Mouse (Mus musculus): ENCODE data around the gene Spef1. TPM values are rescaled to one million over a fixed set of nuclear protein-coding genes. Genes with fewer than 3 reads are reported as not detected.

Spef1 gene
- polyA plus RNA-seq, 1 experiment from 2014 or later, result 1.3 TPM

GRCm38 (mm10) chr2:131196606-131197316 lies 9.7 kb upstream of the Spef1 start:
- Histone ChIP-seq H3K36me3 (ENCODE audit: control insufficient read depth, insufficient read depth, low read length) (peaks cover 13% of the 10 kb centered on the region), H3K4me1 (replicated peaks; ENCODE audit: control insufficient read depth, insufficient read depth, low read length) (no peaks in the 10 kb centered on the region), H3K4me3 (ENCODE audit: low read depth, low read length) (no peak overlapping the region), H3K4me2 (no peak overlapping the region), H3K27me3 (replicated peaks; ENCODE audit: control insufficient read depth, insufficient read depth, low read length) (no peaks in the 10 kb centered on the region), H3K9me3 (ENCODE audit: control insufficient read depth, low read length) (no peaks in the 10 kb centered on the region), H3K9ac (ENCODE audit: low read depth, low read length) (no peak overlapping the region), H3K27ac (ENCODE audit: low read depth, low read length) (no peak overlapping the region)
- DNase-seq (ENCODE audit: low spot score) (no peak), ATAC-seq (replicated peaks; ENCODE audit: low FRiP score) (no peak)
- WGBS, result 83% methylated on average over 16 of the region's 16 CpGs

GRCm38 (mm10) chr2:131191005-131191390 lies 3.9 kb upstream of the Spef1 start:
- no peak overlapping the region for H3K27ac ChIP-seq (ENCODE audit: low read depth, low read length)
- WGBS, result 73% methylated on average over 7 of the region's 7 CpGs
- H3K4me3 ChIP-seq (ENCODE audit: low read depth, low read length), result no peak overlapping the region
- no peaks in the 10 kb centered on the region for H3K27me3 ChIP-seq (replicated peaks; ENCODE audit: control insufficient read depth, insufficient read depth, low read length)
- no peaks in the 10 kb centered on the region for H3K9me3 ChIP-seq (ENCODE audit: control insufficient read depth, low read length)
- H3K4me2 ChIP-seq, result no peak overlapping the region
- peaks cover 40% of the 10 kb centered on the region for H3K4me1 ChIP-seq (replicated peaks; ENCODE audit: control insufficient read depth, insufficient read depth, low read length)
- no peak overlapping the region for H3K9ac ChIP-seq (ENCODE audit: low read depth, low read length)
- DNase-seq (ENCODE audit: low spot score) (no peak), ATAC-seq (replicated peaks; ENCODE audit: low FRiP score) (no peak)
- peaks cover 18% of the 10 kb centered on the region for H3K36me3 ChIP-seq (ENCODE audit: control insufficient read depth, insufficient read depth, low read length)

DNA sequence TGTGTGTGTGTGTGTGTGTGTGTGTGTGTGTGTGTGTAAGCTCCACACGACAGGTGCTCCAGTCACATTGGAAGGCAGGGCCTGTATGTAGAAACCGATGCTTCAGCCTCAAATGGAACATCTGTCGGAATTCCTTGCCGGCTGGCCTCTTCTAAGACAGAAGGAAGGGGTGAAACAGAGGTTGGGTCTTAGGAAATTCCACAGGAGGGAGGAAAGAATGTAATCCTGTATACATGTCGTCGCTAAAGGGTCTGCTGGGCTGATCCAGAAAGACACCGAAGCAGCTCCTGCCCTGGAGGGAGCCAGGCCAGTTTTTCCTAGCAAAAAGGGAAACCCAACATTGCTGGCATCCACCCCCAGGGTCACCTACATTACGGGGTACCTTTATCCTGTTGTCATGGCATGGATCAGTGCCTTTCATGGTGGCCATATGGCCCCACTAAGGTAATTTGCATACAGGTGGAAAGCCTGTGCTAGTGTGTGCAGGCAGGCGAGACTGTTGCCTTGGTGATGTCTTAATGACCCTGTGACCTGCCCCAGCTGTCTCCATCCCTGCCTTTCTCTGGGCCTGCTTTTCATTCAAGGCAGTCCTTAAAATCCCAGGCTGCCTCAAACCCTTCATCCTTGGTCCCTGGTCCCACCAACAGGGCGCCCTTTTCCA lies 3.4 kb upstream of the Spef1 start:
- ATAC-seq (replicated peaks; ENCODE audit: low FRiP score) (no peak), DNase-seq (ENCODE audit: low spot score) (no peak)
- H3K4me2 ChIP-seq, result peak overlapping the region; percentile 82
- H3K36me3 ChIP-seq (ENCODE audit: control insufficient read depth, insufficient read depth, low read length), result peaks cover 18% of the 10 kb centered on the region
- no peak overlapping the region for H3K4me3 ChIP-seq (ENCODE audit: low read depth, low read length)
- H3K27ac ChIP-seq (ENCODE audit: low read depth, low read length), result peak overlapping the region; percentile 54; the same call in 1 of the 2 replicates
- no peaks in the 10 kb centered on the region; the same call in 1 of the 2 replicates for H3K27me3 ChIP-seq (replicated peaks; ENCODE audit: control insufficient read depth, insufficient read depth, low read length)
- peaks cover 41% of the 10 kb centered on the region for H3K4me1 ChIP-seq (replicated peaks; ENCODE audit: control insufficient read depth, insufficient read depth, low read length)
- H3K9ac ChIP-seq (ENCODE audit: low read depth, low read length), result 0 out of 2 replicates have a peak overlapping the region, but pooled peaks have one; percentile 32
- no peaks in the 10 kb centered on the region for H3K9me3 ChIP-seq (ENCODE audit: control insufficient read depth, low read length)
- WGBS, result 58% methylated on average over 10 of the region's 10 CpGs

DNA sequence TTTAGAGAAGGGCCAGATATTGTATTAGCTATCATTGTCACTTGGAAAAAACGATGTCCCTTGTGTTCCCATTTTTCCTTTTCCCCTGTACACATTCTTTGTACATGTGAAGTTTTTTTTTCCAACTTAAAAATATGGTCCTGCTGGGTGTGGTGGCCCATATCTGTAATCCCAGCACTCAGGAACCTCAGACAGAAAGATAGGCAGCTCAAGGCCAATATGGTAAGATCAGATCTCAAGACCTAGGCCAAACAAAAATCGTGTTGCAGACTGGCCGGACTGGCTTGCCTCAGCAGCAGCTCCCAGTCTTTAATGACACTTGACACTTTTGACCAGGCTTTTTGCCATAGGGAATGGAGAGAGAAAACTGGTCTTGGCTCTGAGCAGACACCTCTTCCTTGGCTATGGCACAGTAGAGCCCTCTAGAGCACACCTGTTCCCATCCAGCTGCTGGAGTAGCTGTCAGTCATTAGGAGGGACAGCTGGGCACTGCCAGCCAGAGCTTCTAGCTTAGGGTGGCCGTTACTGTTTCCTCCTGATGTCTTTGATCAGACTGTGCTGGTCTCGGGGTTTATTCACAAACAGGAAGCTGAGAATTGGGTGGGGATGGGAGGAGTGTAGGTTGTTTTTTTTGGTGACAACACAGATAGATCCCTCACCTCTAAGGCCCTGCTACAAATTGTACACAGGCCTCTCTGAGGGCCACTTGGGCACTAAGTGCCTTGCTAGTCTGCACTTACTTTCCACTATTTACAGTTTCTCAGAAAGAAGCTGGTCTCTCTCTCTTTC lies 2.6 kb upstream of the Spef1 start:
- Histone ChIP-seq H3K9ac (ENCODE audit: low read depth, low read length) (peak overlapping the region; percentile 41; the same call in 1 of the 2 replicates), H3K36me3 (ENCODE audit: control insufficient read depth, insufficient read depth, low read length) (peaks cover 18% of the 10 kb centered on the region)
- 31% methylated on average over 5 of the region's 5 CpGs for WGBS

GRCm38 (mm10) chr2:131188311-131188710 lies 1.2 kb upstream of the Spef1 start:
- DNase-seq (ENCODE audit: low spot score) (no peak), ATAC-seq (replicated peaks; ENCODE audit: low FRiP score) (no peak)
- Histone ChIP-seq H3K4me2 (peak overlapping the region; percentile 82), H3K9ac (ENCODE audit: low read depth, low read length) (peak overlapping the region; percentile 77; the same call in 1 of the 2 replicates), H3K27me3 (replicated peaks; ENCODE audit: control insufficient read depth, insufficient read depth, low read length) (no peaks in the 10 kb centered on the region; the same call in 1 of the 2 replicates), H3K27ac (ENCODE audit: low read depth, low read length) (no peak overlapping the region; the same call in 1 of the 2 replicates), H3K9me3 (ENCODE audit: control insufficient read depth, low read length) (no peaks in the 10 kb centered on the region), H3K4me1 (replicated peaks; ENCODE audit: control insufficient read depth, insufficient read depth, low read length) (peaks cover 41% of the 10 kb centered on the region), H3K4me3 (ENCODE audit: low read depth, low read length) (peak overlapping the region; percentile 76), H3K36me3 (ENCODE audit: control insufficient read depth, insufficient read depth, low read length) (peaks cover 14% of the 10 kb centered on the region)
- 78% methylated on average over 5 of the region's 5 CpGs for WGBS

More for the DNA sequence above, 2.6 kb upstream of the Spef1 start:
- peak; percentile 56 for ATAC-seq (replicated peaks; ENCODE audit: low FRiP score)
- peak overlapping the region; percentile 54 for H3K27ac ChIP-seq (ENCODE audit: low read depth, low read length)
- no peaks in the 10 kb centered on the region; the same call in 1 of the 2 replicates for H3K27me3 ChIP-seq (replicated peaks; ENCODE audit: control insufficient read depth, insufficient read depth, low read length)
- H3K9me3 ChIP-seq (ENCODE audit: control insufficient read depth, low read length), result no peaks in the 10 kb centered on the region
- peaks cover 41% of the 10 kb centered on the region for H3K4me1 ChIP-seq (replicated peaks; ENCODE audit: control insufficient read depth, insufficient read depth, low read length)
- H3K4me3 ChIP-seq (ENCODE audit: low read depth, low read length), result peak overlapping the region; percentile 33
- DNase-seq (ENCODE audit: low spot score), result no peak
- peak overlapping the region; percentile 82 for H3K4me2 ChIP-seq

DNA sequence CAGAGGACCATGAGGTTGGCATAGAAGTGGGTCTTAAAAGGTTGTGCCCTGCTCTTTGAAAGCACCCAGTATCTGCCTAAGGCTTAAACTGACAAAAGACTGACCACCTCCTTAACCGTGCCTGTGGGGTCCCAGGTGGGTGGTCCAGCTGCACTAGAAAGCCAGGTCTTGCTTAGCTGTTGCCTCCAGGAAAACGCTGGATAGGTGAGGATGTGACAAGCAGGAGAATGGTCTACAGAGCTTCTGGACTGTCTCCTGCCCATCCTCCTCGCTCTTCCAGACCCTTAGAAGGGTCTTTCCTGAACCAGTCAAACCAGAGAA lies 480 bp upstream of the Spef1 start:
- DNase-seq (ENCODE audit: low spot score) (no peak), ATAC-seq (replicated peaks; ENCODE audit: low FRiP score) (no peak)
- Histone ChIP-seq H3K9me3 (ENCODE audit: control insufficient read depth, low read length) (no peaks in the 10 kb centered on the region), H3K36me3 (ENCODE audit: control insufficient read depth, insufficient read depth, low read length) (peaks cover 8% of the 10 kb centered on the region), H3K27me3 (replicated peaks; ENCODE audit: control insufficient read depth, insufficient read depth, low read length) (no peaks in the 10 kb centered on the region; the same call in 1 of the 2 replicates), H3K27ac (ENCODE audit: low read depth, low read length) (peak overlapping the region; percentile 71), H3K4me1 (replicated peaks; ENCODE audit: control insufficient read depth, insufficient read depth, low read length) (peaks cover 41% of the 10 kb centered on the region), H3K9ac (ENCODE audit: low read depth, low read length) (peak overlapping the region; percentile 77), H3K4me2 (peak overlapping the region; percentile 82), H3K4me3 (ENCODE audit: low read depth, low read length) (peak overlapping the region; percentile 76)
- 39% methylated on average over 3 of the region's 3 CpGs for WGBS

DNA sequence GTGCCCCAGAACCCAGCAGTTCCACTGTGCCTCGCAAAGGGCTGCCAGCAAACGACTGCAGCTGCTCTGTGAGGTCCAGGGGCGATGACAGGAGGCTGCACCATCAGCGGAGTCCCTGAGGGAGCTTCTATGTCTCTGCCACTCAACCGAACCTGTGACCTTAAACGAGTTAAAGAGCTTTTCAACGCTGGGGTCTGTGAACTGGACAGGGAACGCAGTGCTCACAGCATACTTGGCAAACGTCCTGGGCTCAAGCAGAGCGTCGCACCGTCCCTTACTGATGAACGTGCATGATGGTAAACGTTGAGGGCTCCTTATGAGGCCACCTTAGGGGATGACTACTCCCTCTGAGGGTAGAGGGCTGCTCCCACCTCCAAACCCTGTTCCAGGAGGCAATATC lies 739 bp downstream of the Spef1 start:
- Histone ChIP-seq H3K9ac (ENCODE audit: low read depth, low read length) (peak overlapping the region; percentile 63), H3K4me1 (replicated peaks; ENCODE audit: control insufficient read depth, insufficient read depth, low read length) (peaks cover 41% of the 10 kb centered on the region), H3K4me3 (ENCODE audit: low read depth, low read length) (peak overlapping the region; percentile 76), H3K27me3 (replicated peaks; ENCODE audit: control insufficient read depth, insufficient read depth, low read length) (no peaks in the 10 kb centered on the region; the same call in 1 of the 2 replicates), H3K4me2 (peak overlapping the region; percentile 82), H3K27ac (ENCODE audit: low read depth, low read length) (0 out of 2 replicates have a peak overlapping the region, but pooled peaks have one; percentile 13), H3K9me3 (ENCODE audit: control insufficient read depth, low read length) (no peaks in the 10 kb centered on the region), H3K36me3 (ENCODE audit: control insufficient read depth, insufficient read depth, low read length) (peaks cover 4% of the 10 kb centered on the region)
- WGBS, result 2% methylated on average over 14 of the region's 14 CpGs
- no peak for DNase-seq (ENCODE audit: low spot score)
- peak; percentile 57 for ATAC-seq (replicated peaks; ENCODE audit: low FRiP score)

DNA sequence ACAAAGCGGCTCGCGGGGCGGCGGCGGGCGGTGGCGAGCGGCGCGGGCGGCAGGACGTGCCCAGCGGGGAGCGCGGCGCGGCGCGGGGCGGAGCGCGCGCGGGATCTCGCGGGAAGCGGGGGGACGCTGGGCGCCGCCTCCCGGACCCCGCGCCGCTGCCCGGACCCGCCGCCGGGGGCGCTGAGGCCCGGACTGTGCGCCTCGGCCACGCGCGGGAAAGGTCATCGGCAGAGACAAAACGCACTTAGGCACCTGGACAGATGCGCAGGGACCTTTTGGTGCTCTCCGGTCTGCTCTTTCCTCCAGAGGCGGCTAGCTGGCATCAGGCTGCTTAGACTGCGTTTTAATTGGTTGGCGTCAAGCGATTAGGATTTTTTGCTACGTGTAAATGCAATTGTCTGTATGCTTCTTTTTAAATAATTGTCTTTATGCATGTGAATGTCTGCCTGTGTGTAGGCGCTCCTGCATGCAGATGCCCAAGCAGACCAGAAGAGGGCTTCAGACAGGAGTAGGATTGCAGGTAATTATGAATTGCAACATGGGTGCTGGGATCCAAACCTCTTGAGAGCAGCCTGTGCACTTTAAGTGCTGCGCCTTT lies 7.0 kb downstream of the Spef1 start, which contains the start of gene Cenpb:
Gene Cenpb (minus strand): TSS at position 78 of the 598 bp plus-strand sequence.
- peaks cover 24% of the 10 kb centered on the region for H3K4me1 ChIP-seq (replicated peaks; ENCODE audit: control insufficient read depth, insufficient read depth, low read length)
- H3K27me3 ChIP-seq (replicated peaks; ENCODE audit: control insufficient read depth, insufficient read depth, low read length), result no peaks in the 10 kb centered on the region
- peak within 1 kb of the TSS; percentile 92 for H3K9ac ChIP-seq (ENCODE audit: low read depth, low read length)
- H3K36me3 ChIP-seq (ENCODE audit: control insufficient read depth, insufficient read depth, low read length), result peaks cover 5% of the 10 kb centered on the region; the same call in 1 of the 2 replicates
- H3K9me3 ChIP-seq (ENCODE audit: control insufficient read depth, low read length), result no peaks in the 10 kb centered on the region
- ATAC-seq (replicated peaks; ENCODE audit: low FRiP score) (peak; percentile 81), DNase-seq (ENCODE audit: low spot score) (peak; percentile 76)
- H3K27ac ChIP-seq (ENCODE audit: low read depth, low read length), result peak within 1 kb of the TSS; percentile 84
- 3% methylated on average over 57 of the region's 57 CpGs for WGBS
- H3K4me2 ChIP-seq, result peak within 1 kb of the TSS; percentile 94
- H3K4me3 ChIP-seq (ENCODE audit: low read depth, low read length), result peak within 1 kb of the TSS; percentile 86
